Mouse (Mus musculus): ENCODE data around the gene Retreg1.

GRCm38 (mm10) chr15:25930657-25931056 is 87.7 kb downstream of the Retreg1 start:
- TF ChIP-seq KAT2A (IDR thresholded peaks at IDR 0.05; ENCODE audit: insufficient replicate concordance, low read length) = no peak
- TF ChIP-seq ZMIZ1 (IDR thresholded peaks at IDR 0.05; ENCODE audit: low read depth, low read length) = no peak
- TF ChIP-seq POLR2A (IDR thresholded peaks at IDR 0.05; ENCODE audit: low read depth, low read length) = no peak
- TF ChIP-seq BHLHE40 (IDR thresholded peaks at IDR 0.05; ENCODE audit: low read depth, low read length) = no peak
- no peak for TF ChIP-seq CTCF (conservative IDR thresholded peaks at IDR 0.05 in 1 of 2, IDR thresholded peaks at IDR 0.05 in 1 of 2; ENCODE audit: low read depth in 2 of 2, low read length in 2 of 2)
- TF ChIP-seq MAX (IDR thresholded peaks at IDR 0.05; ENCODE audit: low read length) = no peak
- TF ChIP-seq GABPA (IDR thresholded peaks at IDR 0.05; ENCODE audit: insufficient replicate concordance, low read depth, low read length) = no peak
- no peak for TF ChIP-seq CHD2 (IDR thresholded peaks at IDR 0.05; ENCODE audit: low read length)
- no peak for TF ChIP-seq EP300 (IDR thresholded peaks at IDR 0.05; ENCODE audit: low read length)
- no peak for TF ChIP-seq MAFK (IDR thresholded peaks at IDR 0.05; ENCODE audit: insufficient replicate concordance, low read length)
- TF ChIP-seq MAZ (IDR thresholded peaks at IDR 0.05; ENCODE audit: low read depth, low read length) = no peak
- no peak for TF ChIP-seq SMC3 (IDR thresholded peaks at IDR 0.05; ENCODE audit: low read depth, low read length)
- no peak for TF ChIP-seq MYC (IDR thresholded peaks at IDR 0.05; ENCODE audit: low read depth, low read length)
